Mouse (Mus musculus) megakaryocyte-erythroid progenitor cell, adult 5-6 weeks (primary cell): ENCODE data around the gene Coa4. TPM values are rescaled to one million over a fixed set of nuclear protein-coding genes. Genes with fewer than 3 reads are reported as not detected.
A peak's percentile ranks its signal among the peaks of the same experiment; 100 is the strongest.
"Not testable (repeated sequence)": the region's sequence is repeated elsewhere in the genome, so short reads cannot be mapped to it uniquely, and the experiment has no call there.

Experiments used
- ATAC-seq: replicated peaks from 2 replicates; pipeline ENCODE4 v1.8.0; 2016; ENCODE audit warnings: mild to moderate bottlenecking, inconsistent platforms; ENCODE audit not compliant: severe bottlenecking, poor library complexity, low FRiP score, low TSS enrichment
- total RNA-seq, 2 experiments: library from RNA; stranded (forward) in 1 of 2; stranded (reverse) in 1 of 2; fragments of 200-1000, 215-1000 nt in 1 of 2; fragments of >200 nt in 1 of 2; fragmentation: Nextera tagmentation in 1 of 2; gene quantifications; 2 replicates each; pipeline ENCODE4 v1.2.3; 2014 to 2017

The Coa4 gene
- total RNA-seq, 2 experiments from 2014 or later = 8.2 to 20.1 TPM

DNA sequence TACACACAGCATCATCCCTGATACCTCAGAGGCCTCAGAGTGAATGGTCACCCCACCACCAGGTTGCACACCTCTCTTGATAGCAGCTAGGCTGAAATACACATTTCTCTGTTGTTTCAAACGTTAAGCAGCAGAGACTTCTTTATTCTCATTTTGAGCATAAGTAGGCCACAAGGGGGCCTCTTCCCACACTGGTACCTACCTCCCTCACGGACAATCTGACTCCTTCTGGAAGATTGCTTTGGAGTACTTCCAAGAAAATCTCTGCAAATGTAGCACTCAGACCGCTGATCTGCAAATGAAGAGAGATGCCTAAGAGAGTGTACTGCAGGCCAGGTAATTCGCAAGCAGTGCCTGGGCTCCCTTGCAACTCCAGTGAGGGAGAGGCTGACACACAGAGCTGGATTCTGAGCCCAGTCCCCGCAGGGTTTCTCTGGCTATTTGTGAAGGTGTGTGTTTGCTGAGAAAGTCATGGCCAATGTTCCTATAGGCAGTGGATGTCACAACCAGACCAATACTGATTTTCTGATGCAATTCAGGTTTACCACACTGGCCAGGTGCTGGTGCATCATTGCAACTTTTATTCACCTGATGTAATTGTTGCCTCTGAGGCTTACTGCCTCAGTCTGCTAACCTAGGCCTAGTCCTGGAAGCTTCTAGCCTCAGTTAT, 13.6 kb downstream of the Coa4 start:
- ATAC-seq = no peak

GRCm38 (mm10) chr7:100554939-100555338, 18.1 kb downstream of the Coa4 start:
- no peak for ATAC-seq

DNA sequence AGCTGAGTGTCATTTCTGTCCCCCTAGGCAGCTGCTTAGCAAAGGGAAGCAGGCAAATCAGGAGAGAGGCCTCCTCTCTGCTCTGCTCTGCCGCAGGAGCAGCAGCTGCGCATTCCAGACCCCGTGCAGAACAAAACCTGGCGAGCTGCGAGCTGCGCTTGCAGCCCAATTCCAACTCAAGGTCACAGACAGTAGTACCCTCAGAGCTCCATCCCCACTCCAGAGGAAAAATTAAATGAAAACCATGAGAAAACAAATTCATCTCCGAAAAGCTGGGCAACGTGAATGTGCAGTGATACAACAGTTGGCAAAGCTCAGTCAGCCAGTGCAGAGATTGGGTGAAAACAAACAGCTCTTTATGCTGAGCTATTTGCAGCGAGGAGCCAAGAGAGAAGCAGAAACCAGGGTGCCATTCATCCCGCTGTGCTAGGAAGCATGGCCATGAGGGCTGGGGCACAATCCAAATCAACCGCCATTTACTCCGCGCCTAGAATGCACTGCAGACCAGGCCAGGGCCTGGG, 18.6 kb downstream of the Coa4 start:
- no peak for ATAC-seq

GRCm38 (mm10) chr7:100557241-100557640, 20.4 kb downstream of the Coa4 start:
- no peak for ATAC-seq

DNA sequence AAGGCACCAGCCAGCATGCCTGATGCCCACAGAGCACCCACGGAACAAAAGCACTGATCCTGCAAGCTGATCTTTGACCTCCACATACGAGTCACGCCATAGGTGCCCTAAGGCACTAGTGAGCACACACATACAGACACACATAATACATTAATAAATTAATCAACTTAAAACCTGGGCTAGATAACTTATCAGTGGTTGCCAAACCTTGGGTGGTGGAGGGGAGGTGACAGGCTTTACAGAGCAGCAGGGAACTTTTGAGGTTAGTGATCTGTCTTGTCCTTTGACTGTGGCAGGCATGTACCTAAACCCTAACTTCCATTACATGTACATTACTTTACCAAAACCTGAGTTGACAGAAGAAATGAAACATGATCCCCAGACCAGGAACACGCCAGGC, 22.5 kb downstream of the Coa4 start:
- peak; percentile 62 for ATAC-seq

DNA sequence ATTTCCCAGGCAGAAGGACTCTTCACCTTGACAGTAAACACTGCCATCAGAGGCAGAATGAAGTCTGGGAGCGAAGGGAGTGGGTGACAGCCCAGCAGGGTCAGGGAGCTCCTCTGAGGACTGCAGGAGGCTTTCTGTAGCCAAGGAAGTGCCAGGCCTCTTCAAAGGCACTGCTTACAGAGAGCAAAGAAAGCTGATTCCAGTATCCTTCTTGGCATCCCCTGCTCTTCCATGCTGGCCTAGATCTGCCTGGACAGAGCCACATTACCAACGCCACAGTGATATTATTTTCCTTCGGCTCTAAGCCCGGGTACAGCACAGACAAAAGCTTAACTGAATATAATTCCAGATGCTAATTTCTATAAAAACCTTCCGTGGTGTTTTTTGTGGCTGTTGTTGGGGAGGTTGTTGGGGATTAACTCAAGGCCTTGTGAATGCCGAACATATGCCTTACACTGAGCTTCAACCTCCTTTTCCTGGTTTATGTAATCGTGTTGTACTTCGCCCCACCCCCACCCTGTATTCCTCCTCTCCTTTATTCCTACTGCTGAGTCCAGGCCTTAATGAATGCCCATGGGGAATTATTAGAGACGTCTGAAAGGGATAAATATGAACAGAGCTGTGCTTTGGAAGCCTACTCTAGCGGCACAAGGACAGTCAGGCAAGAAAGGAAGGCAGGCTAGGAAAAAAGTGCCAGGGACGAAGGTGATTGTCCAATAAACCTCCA, 25.2 kb downstream of the Coa4 start:
- no peak for ATAC-seq

GRCm38 (mm10) chr7:100567238-100567637, 30.4 kb downstream of the Coa4 start:
- not testable (repeated sequence) for ATAC-seq

- peak; percentile 42; the same call in 1 of the 2 replicates for ATAC-seq
Observed at GRCm38 (mm10) chr7:100569907-100570306, 33.0 kb downstream of the Coa4 start.

GRCm38 (mm10) chr7:100570930-100571715, 34.3 kb downstream of the Coa4 start:
- peak; percentile 74 for ATAC-seq

DNA sequence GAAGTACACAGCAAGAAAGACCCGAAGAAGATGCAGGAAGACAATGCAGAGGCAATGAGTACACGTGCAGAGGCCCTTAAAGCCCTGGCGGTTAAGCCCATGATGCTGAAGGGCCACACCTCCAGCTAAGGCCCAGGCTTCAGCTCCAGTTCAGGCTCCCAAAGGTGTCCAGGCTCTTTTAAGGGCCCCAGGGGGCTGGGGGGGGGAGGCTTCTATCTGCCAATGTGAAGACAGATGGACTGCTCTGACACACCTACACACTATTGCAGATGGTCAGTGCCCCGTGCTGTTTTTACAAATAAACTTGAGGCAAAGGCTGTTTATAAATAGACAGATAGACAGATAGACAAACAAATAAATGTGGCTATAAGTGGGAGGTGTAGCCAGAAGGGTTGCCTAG, 35.2 kb downstream of the Coa4 start:
- no peak for ATAC-seq

DNA sequence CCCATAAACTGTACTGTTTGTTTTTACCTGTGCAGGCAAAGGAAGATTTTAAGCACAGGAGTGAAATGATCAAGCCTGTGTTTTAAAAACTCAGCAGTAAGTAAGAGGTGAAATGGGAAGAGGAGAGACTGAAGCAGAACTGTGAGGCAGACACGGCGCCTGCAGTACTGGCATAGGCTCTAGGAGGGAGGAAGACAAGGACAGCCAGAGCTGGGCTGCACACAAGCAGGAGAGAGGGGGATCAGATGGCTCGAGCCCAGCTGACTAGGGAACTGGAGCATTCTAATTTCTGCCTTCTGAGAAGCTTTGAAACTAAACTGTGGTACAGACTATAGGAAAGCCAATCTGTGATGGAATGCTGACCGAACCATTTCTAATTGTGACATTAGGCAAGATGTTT, 35.8 kb downstream of the Coa4 start:
- ATAC-seq = no peak

DNA sequence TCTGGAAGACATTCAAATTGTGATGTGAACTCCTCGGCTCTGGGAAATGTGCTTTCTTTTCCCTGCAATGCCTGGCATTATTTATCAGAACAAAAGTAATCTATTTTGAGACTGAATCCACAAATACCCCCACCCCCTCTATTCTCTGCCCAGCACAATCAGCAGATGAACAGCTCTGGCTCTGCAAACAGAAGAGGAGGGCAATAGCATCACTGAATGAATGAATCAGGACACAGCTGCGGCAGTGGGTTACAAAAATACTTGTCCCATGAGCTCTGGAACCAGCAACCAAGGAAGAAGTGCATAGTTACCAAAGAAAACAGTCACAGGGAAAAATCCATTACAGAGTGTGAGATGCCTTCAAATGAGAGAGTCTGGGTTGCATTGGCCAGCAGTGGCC, 41.9 kb downstream of the Coa4 start:
- no peak for ATAC-seq

DNA sequence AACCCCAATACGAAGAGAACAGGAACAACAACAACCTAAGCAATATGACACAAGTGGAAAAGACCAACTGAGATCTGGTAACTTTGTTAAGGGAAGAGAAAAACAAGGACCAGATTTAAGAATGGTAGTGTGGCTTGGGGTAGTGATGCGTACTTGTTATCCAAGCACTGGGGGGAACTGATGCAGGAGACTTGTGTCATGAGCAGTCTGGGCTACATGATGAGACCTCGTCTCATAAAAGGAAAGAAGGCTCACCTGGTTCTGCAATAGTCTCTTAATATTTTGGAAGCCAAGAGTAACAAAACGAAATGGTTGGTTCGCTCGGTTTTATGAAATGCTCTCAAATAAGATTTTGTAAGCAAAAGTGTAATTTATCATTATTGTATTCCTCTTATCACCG, 45.4 kb downstream of the Coa4 start:
- no peak for ATAC-seq

- peak; percentile 98 for ATAC-seq
Observed at GRCm38 (mm10) chr7:100582727-100583236, 45.9 kb downstream of the Coa4 start.

DNA sequence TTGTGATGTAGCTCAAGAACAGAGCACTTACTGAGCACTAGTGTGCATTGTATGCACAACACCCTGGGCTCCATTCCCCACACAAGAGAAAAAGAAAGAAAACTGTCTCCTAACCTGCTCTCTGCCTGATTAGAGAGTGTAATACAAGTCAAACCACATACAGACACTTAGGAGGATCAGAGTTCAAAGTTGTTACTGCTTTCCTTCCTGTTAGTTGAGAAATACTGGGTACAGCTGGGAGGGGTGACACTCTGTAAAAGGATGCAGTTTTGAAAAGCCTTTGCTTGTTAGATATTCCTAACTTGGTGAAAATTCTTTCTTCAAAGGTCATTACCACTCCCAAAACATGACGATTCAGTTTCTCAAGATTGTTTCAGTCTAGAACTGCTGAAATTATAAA, 52.9 kb downstream of the Coa4 start:
- ATAC-seq = no peak

Other genes starting within 250 kb of the Coa4 start
- gene C2cd3, start 164.8 kb upstream of the Coa4 start, total RNA-seq (2014; fragmentation: Nextera tagmentation) = 57.6 and 71.1 TPM in 2 replicates
- gene C2cd3, start 164.8 kb upstream of the Coa4 start, total RNA-seq (2017) = 19.1 and 32.6 TPM in 2 replicates
- 24.8 and 31.4 TPM in 2 replicates for gene Ppme1, start 164.8 kb upstream of the Coa4 start, total RNA-seq (2014; fragmentation: Nextera tagmentation)
- 25.7 and 35.3 TPM in 2 replicates for gene Ppme1, start 164.8 kb upstream of the Coa4 start, total RNA-seq (2017)
- gene Ucp3, start 64.1 kb upstream of the Coa4 start, total RNA-seq (2014; fragmentation: Nextera tagmentation) = not detected in 2 replicates
- not detected in 2 replicates for gene Ucp3, start 64.1 kb upstream of the Coa4 start, total RNA-seq (2017)
- gene Ucp2, start 43.7 kb upstream of the Coa4 start, total RNA-seq (2014; fragmentation: Nextera tagmentation) = 705 and 713 TPM in 2 replicates
- 103 and 164 TPM in 2 replicates for gene Ucp2, start 43.7 kb upstream of the Coa4 start, total RNA-seq (2017)
- not detected in 2 replicates for gene Dnajb13, start 22.1 kb upstream of the Coa4 start, total RNA-seq (2014; fragmentation: Nextera tagmentation)
- gene Dnajb13, start 22.1 kb upstream of the Coa4 start, total RNA-seq (2017) = 0.05 and 1.8 TPM in 2 replicates
- gene Rab6a, start 70.3 kb downstream of the Coa4 start, total RNA-seq (2014; fragmentation: Nextera tagmentation) = 35.0 and 46.8 TPM in 2 replicates
- gene Rab6a, start 70.3 kb downstream of the Coa4 start, total RNA-seq (2017) = 50.5 and 53.1 TPM in 2 replicates
- gene Mrpl48, start 71.2 kb downstream of the Coa4 start, total RNA-seq (2014; fragmentation: Nextera tagmentation) = 50.3 and 57.1 TPM in 2 replicates
- gene Mrpl48, start 71.2 kb downstream of the Coa4 start, total RNA-seq (2017) = 93.1 and 138 TPM in 2 replicates
- gene Plekhb1, start 125.3 kb downstream of the Coa4 start, total RNA-seq (2014; fragmentation: Nextera tagmentation) = not detected in 2 replicates
- 0.05 TPM in 1 of 2 replicates, not detected in the other for gene Plekhb1, start 125.3 kb downstream of the Coa4 start, total RNA-seq (2017)
- 26.9 and 35.9 TPM in 2 replicates for gene Fam168a, start 169.6 kb downstream of the Coa4 start, total RNA-seq (2014; fragmentation: Nextera tagmentation)
- 7.3 and 7.7 TPM in 2 replicates for gene Fam168a, start 169.6 kb downstream of the Coa4 start, total RNA-seq (2017)